22 mouse cellular contexts compared by ENCODE assay signal in the genomic region with DNA sequence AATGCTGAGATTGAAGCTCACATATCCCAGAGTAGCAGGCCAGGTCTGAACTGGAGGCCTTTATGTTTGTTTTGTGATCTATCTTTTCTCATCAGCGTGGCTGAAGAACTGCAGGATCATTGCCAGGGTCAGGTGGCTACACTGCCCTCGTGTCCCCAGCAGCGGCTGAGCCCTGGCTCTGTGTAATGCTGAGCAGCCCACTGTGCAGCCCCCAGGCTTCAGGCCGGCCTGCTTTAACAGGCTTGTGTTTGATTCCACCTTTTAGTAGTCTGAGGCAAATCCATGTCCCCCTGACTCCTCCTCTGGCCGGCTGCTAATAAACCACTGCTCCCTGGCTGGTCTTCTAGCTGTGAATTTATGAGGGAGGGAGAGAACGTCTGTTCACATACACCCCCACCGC.
DNase-seq lines count a peak whose midpoint lies in the region; ATAC-seq lines count a peak whose summit lies in the region.
"Had no signal": no experiment of that assay in that cellular context is flagged by ENCODE, and none has a peak within 500 bp of the region (broad histone marks: within the 10 kb centered on the region; RNA-seq: fewer than 3 reads in every experiment).

No protein-coding gene starts in this region.

- no peaks in the 10 kb centered on the region; the same call in 1 of the 2 replicates for H3K4me1 ChIP-seq in forebrain, embryonic 11.5 days (replicated peaks; ENCODE audit: control insufficient read depth, insufficient read depth, low read length)
- peaks cover 9% of the 10 kb centered on the region; the same call in 1 of the 2 replicates for H3K4me1 ChIP-seq in forebrain, embryonic 10.5 days
- H3K4me1 ChIP-seq in hindbrain, embryonic 14.5 days (replicated peaks; ENCODE audit: control insufficient read depth, insufficient read depth, low read length) = 0 out of 2 replicates have a peak, but pooled peaks cover 2% of the 10 kb centered on the region
- no peaks in the 10 kb centered on the region for H3K4me1 ChIP-seq in hindbrain, embryonic 11.5 days (replicated peaks; ENCODE audit: control insufficient read depth, insufficient read depth, low read length)
- H3K4me1 ChIP-seq in brown adipose tissue, adult 24 weeks (ENCODE audit: control insufficient read depth, insufficient read depth, insufficient read length, low read length) = peaks cover 4% of the 10 kb centered on the region; the same call in 1 of the 2 replicates
- H3K4me1 ChIP-seq: forebrain, embryonic 12.5 days; intestine, embryonic 15.5 days had no signal

- H3K4me2 ChIP-seq in forebrain, embryonic 11.5 days (ENCODE audit: low read depth, low read length, severe bottlenecking) = no peak overlapping the region
- no peak overlapping the region for H3K4me2 ChIP-seq in hindbrain, embryonic 14.5 days (replicated peaks)
- H3K4me2 ChIP-seq in hindbrain, embryonic 11.5 days (replicated peaks; ENCODE audit: low read depth, low read length) = no peak overlapping the region
- H3K4me2 ChIP-seq: forebrain, embryonic 12.5 days; forebrain, embryonic 15.5 days; heart, embryonic 13.5 days; hindbrain, embryonic 12.5 days; intestine, embryonic 15.5 days had no signal

- peaks cover 5% of the 10 kb centered on the region for H3K27me3 ChIP-seq in forebrain, embryonic 11.5 days (ENCODE audit: control insufficient read depth, insufficient read depth, low read length)
- H3K27me3 ChIP-seq in forebrain, embryonic 10.5 days (ENCODE audit: poor library complexity, severe bottlenecking) = peaks cover 27% of the 10 kb centered on the region
- H3K27me3 ChIP-seq in hindbrain, embryonic 14.5 days (ENCODE audit: control insufficient read depth, insufficient read depth, low read length) = no peaks in the 10 kb centered on the region
- H3K27me3 ChIP-seq in hindbrain, embryonic 11.5 days (ENCODE audit: control insufficient read depth, insufficient read depth, low read length) = peaks cover 7% of the 10 kb centered on the region

- no peak overlapping the region for H3K4me3 ChIP-seq in forebrain, embryonic 11.5 days (ENCODE audit: low read depth, low read length)
- H3K4me3 ChIP-seq in forebrain, embryonic 10.5 days = no peak overlapping the region
- H3K4me3 ChIP-seq in hindbrain, embryonic 14.5 days (replicated peaks; ENCODE audit: low read length) = no peak overlapping the region
- no peak overlapping the region for H3K4me3 ChIP-seq in hindbrain, embryonic 11.5 days (ENCODE audit: low read depth, low read length)
- H3K4me3 ChIP-seq in brown adipose tissue, adult 24 weeks (ENCODE audit: insufficient read depth, low read depth, low read length) = no peak overlapping the region
- H3K4me3 ChIP-seq: forebrain, embryonic 12.5 days; forebrain, embryonic 15.5 days; heart, adult 2 months; heart, embryonic 13.5 days; hindbrain, embryonic 12.5 days; intestine, embryonic 15.5 days had no signal

- peak; percentile 30 for DNase-seq in adrenal gland, adult 2 months
- DNase-seq in adrenal gland, postnatal 14 days = no peak
- peak; percentile 29 for DNase-seq in forebrain, embryonic 11.5 days (ENCODE audit: low spot score)
- no peak for DNase-seq in forebrain, embryonic 10.5 days (ENCODE audit: extremely low spot score, low spot score)
- DNase-seq in hindbrain, embryonic 14.5 days (ENCODE audit: low spot score) = no peak
- DNase-seq in hindbrain, embryonic 11.5 days (ENCODE audit: low spot score) = no peak
- DNase-seq: cerebellum, adult 11 months; cerebellum, adult 9-10 months; cerebellum, postnatal 14 days; gastrocnemius, postnatal 25 days; heart, adult 2 months; heart, postnatal 14 days; heart, postnatal 4 days; kidney, adult 11 months had no signal

- ATAC-seq in forebrain, embryonic 11.5 days (replicated peaks; ENCODE audit: low FRiP score) = no peak
- peak; percentile 44; the same call in 1 of the 2 replicates for ATAC-seq in hindbrain, embryonic 14.5 days (ENCODE audit: low FRiP score)
- ATAC-seq in hindbrain, embryonic 11.5 days (ENCODE audit: low FRiP score) = no peak
- ATAC-seq: activated CD4-positive, CD25-positive, alpha-beta regulatory T cell, adult 4 months; forebrain, embryonic 15.5 days; hindbrain, embryonic 16.5 days; intestine, embryonic 15.5 days had no signal

- no peak overlapping the region for H3K27ac ChIP-seq in forebrain, embryonic 11.5 days (ENCODE audit: low read depth, low read length)
- no peak overlapping the region for H3K27ac ChIP-seq in forebrain, embryonic 10.5 days
- no peak overlapping the region for H3K27ac ChIP-seq in hindbrain, embryonic 14.5 days
- H3K27ac ChIP-seq in hindbrain, embryonic 11.5 days (ENCODE audit: low read depth, low read length) = no peak overlapping the region
- 0 out of 2 replicates have a peak overlapping the region, but pooled peaks have one; percentile 42 for H3K27ac ChIP-seq in brown adipose tissue, adult 24 weeks (replicated peaks; ENCODE audit: low read depth, low read length)
- H3K27ac ChIP-seq: forebrain, embryonic 12.5 days; forebrain, embryonic 15.5 days; heart, adult 2 months; heart, embryonic 13.5 days; hindbrain, embryonic 12.5 days; intestine, embryonic 15.5 days had no signal

- no peaks in the 10 kb centered on the region for H3K36me3 ChIP-seq in forebrain, embryonic 11.5 days (ENCODE audit: control insufficient read depth, insufficient read depth, low read length)
- no peaks in the 10 kb centered on the region for H3K36me3 ChIP-seq in forebrain, embryonic 10.5 days (replicated peaks)
- H3K36me3 ChIP-seq in hindbrain, embryonic 14.5 days (replicated peaks; ENCODE audit: control insufficient read depth, insufficient read depth) = no peaks in the 10 kb centered on the region
- no peaks in the 10 kb centered on the region for H3K36me3 ChIP-seq in hindbrain, embryonic 11.5 days (ENCODE audit: control insufficient read depth, insufficient read depth, low read length)
- H3K36me3 ChIP-seq: forebrain, embryonic 12.5 days; forebrain, embryonic 15.5 days; heart, embryonic 13.5 days; hindbrain, embryonic 12.5 days; intestine, embryonic 15.5 days had no signal

- 62% methylated on average over 7 of the region's 7 CpGs for WGBS in forebrain, embryonic 11.5 days
- WGBS in forebrain, embryonic 10.5 days = 69% methylated on average over 7 of the region's 7 CpGs
- WGBS in hindbrain, embryonic 14.5 days = 65% methylated on average over 7 of the region's 7 CpGs
- 64% methylated on average over 7 of the region's 7 CpGs for WGBS in hindbrain, embryonic 11.5 days

- 0 out of 2 replicates have a peak overlapping the region, but pooled peaks have one; percentile 3 for H3K9ac ChIP-seq in forebrain, embryonic 11.5 days (ENCODE audit: low read length)
- H3K9ac ChIP-seq in hindbrain, embryonic 14.5 days = no peak overlapping the region
- H3K9ac ChIP-seq in hindbrain, embryonic 11.5 days (ENCODE audit: low read depth, low read length) = no peak overlapping the region
- H3K9ac ChIP-seq: forebrain, embryonic 12.5 days; forebrain, embryonic 15.5 days; heart, embryonic 13.5 days; hindbrain, embryonic 12.5 days; intestine, embryonic 15.5 days had no signal

- H3K9me3 ChIP-seq in forebrain, embryonic 11.5 days (ENCODE audit: control insufficient read depth, low read length) = no peaks in the 10 kb centered on the region
- H3K9me3 ChIP-seq in forebrain, embryonic 10.5 days = no peaks in the 10 kb centered on the region
- no peaks in the 10 kb centered on the region for H3K9me3 ChIP-seq in hindbrain, embryonic 14.5 days (ENCODE audit: control insufficient read depth, low read length)
- H3K9me3 ChIP-seq in hindbrain, embryonic 11.5 days (ENCODE audit: control insufficient read depth, low read length) = no peaks in the 10 kb centered on the region
- H3K9me3 ChIP-seq: forebrain, embryonic 12.5 days; forebrain, embryonic 15.5 days; hindbrain, embryonic 12.5 days; intestine, embryonic 15.5 days had no signal

Comparison
In these comparisons a context has a peak if more than half of its experiments do, and no peak if none do; other contexts are left out.
1. DNase-seq: peak in adrenal gland, adult 2 months (single experiment) and forebrain, embryonic 11.5 days (single experiment); none in adrenal gland, postnatal 14 days (single experiment), forebrain, embryonic 10.5 days (single experiment), hindbrain, embryonic 14.5 days (single experiment) and hindbrain, embryonic 11.5 days (single experiment).